Mouse (Mus musculus) bone marrow macrophage, adult 2 months (primary cell): ENCODE measurements around the gene Casp8.
"Not testable (repeated sequence)": the region's sequence is repeated elsewhere in the genome, so short reads cannot be mapped to it uniquely, and the experiment has no call there.

Experiments
- CTCF ChIP-seq: IDR thresholded peaks from 2 replicates; pipeline ENCODE4 v1.5.1; 2012; ENCODE audit warnings: low read depth, mild to moderate bottlenecking, low read length, moderate library complexity
- POLR2A ChIP-seq: IDR thresholded peaks from 2 replicates; pipeline ENCODE4 v1.6.1; 2012; ENCODE audit warnings: mild to moderate bottlenecking, low read depth, low read length, borderline replicate concordance

- TF ChIP-seq POLR2A, CTCF: not testable (repeated sequence)
Measured at GRCm38 (mm10) chr1:58883279-58883678, 88.1 kb downstream of the Casp8 start.
